Mouse (Mus musculus) stomach, embryonic 16.5 days (tissue): Measurements from ENCODE around the gene Cdkn2c. TPM values are rescaled to one million over a fixed set of nuclear protein-coding genes. Genes with fewer than 3 reads are reported as not detected.

ENCODE experiments used
- polyA plus RNA-seq: library from polyadenylated mRNA; unstranded; fragments of >200 nt; fragmentation: Nextera tagmentation; extraction: Ambion mirVana; gene quantifications from 2 replicates; pipeline ENCODE4 v1.2.1, GENCODE M21; 2015

Cdkn2c gene
- polyA plus RNA-seq, 1 experiment from 2014 or later: 9.0 TPM

Other genes starting within 250 kb of the Cdkn2c start
- 23.4 and 23.6 TPM in 2 replicates for gene Rnf11, start 182.5 kb downstream of the Cdkn2c start, polyA plus RNA-seq
- gene 4930522H14Rik, start 135.9 kb downstream of the Cdkn2c start, polyA plus RNA-seq: not detected in 2 replicates
- gene Faf1, start 9.4 kb upstream of the Cdkn2c start, polyA plus RNA-seq: 16.0 and 17.0 TPM in 2 replicates